Mouse (Mus musculus) embryo, embryonic 11 days (tissue): ENCODE measurements at regions not wholly inside any gene's neighbourhood (a gene's known extent, or its start where the extent isn't known, plus 50 kb on each side); places are given as distances from the start of the nearest gene placed in this dataset.
A peak's percentile ranks its signal among the peaks of the same experiment; 100 is the strongest.

Experiments
- DNase-seq: peaks from one replicate; pipeline ENCODE4 v3.0.0-alpha.2; 2015

GRCm38 (mm10) chr17:73052956-73053355, 54.8 kb upstream of the Lclat1 start:
- DNase-seq = no peak

- DNase-seq = no peak
Observed at GRCm38 (mm10) chr17:73053479-73054215, 54.1 kb upstream of the Lclat1 start.

- peak; percentile 51 for DNase-seq
Observed at GRCm38 (mm10) chr17:73054226-73054625, 53.6 kb upstream of the Lclat1 start.

- DNase-seq = no peak
Observed at GRCm38 (mm10) chr17:73055197-73055596, 52.6 kb upstream of the Lclat1 start.

- DNase-seq = no peak
Observed at GRCm38 (mm10) chr17:73055611-73056010, 52.2 kb upstream of the Lclat1 start.

GRCm38 (mm10) chr17:73056616-73057015, 51.2 kb upstream of the Lclat1 start:
- no peak for DNase-seq
